Mouse (Mus musculus) forebrain, embryonic 11.5 days (tissue): ENCODE measurements around the gene Klf5. TPM values are rescaled to one million over a fixed set of nuclear protein-coding genes. Genes with fewer than 3 reads are reported as not detected.

Source experiments
- polyA plus RNA-seq: library from polyadenylated mRNA; unstranded; fragments of >200 nt; fragmentation: Nextera tagmentation; extraction: Ambion mirVana; gene quantifications from 2 replicates; pipeline ENCODE4 v1.2.1, GENCODE M21; 2014

Gene Klf5
- polyA plus RNA-seq, 1 experiment from 2014 or later, result 1.9 TPM

Other genes starting within 250 kb of the Klf5 start
- gene Pibf1, start 199.3 kb upstream of the Klf5 start, polyA plus RNA-seq, result 21.2 and 26.3 TPM in 2 replicates
- gene Dis3, start 198.9 kb upstream of the Klf5 start, polyA plus RNA-seq, result 46.1 and 50.2 TPM in 2 replicates